Mouse (Mus musculus): Measurements from ENCODE around the gene Mical3. TPM values are rescaled to one million over a fixed set of nuclear protein-coding genes. Genes with fewer than 3 reads are reported as not detected.

The Mical3 gene
- polyA plus RNA-seq, 2 experiments, result 13.3 to 17.3 TPM

DNA sequence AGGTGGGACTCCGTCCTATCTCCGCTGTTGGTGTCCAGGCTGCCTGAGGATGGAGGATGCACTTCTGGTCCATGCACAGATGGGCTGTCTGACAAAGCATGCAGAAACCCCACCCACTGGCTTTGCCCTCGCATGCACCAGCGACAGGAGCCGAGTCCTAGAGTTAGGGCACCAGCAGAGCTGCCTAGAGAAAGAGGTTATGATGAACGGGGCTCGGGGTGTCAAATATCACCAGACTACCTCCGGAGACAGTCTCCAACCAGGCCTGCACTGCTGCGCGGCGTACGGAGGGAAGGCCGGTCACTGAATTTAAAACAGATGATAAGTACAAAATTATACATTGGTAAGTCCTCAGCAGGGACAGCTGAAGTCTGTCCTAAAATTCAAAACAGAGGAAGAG is 165.0 kb downstream of the Mical3 start:
- peak; percentile 57; the same call in 1 of the 2 replicates for ATAC-seq (ENCODE audit: low FRiP score, low read depth)
- H3K27ac ChIP-seq (replicated peaks; ENCODE audit: low read depth, low read length), result no peak overlapping the region

DNA sequence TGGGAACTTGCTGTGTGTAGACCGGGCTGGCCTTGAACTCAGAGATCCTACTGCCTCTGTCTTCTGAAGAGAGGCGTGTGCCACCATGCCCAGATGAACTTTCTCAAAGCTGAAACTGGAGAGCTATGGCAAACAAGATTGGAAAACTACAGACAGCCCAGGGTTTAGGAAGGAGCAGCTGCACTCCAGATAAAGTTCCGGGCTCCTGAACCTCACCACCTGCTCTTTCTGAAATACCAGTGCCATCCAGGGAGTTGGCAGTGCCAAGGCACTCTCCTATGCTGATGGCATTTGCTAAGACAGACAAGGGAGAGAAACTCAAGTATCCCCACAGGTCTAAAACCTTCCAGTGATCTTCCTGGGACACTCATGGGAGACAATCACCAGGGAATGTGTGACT is 166.6 kb downstream of the Mical3 start:
- no peak for DNase-seq (ENCODE audit: low spot score)

More for the DNA sequence above, 165.0 kb downstream of the Mical3 start:
- Histone ChIP-seq H3K9ac (ENCODE audit: low read depth, low read length, severe bottlenecking) (no peak overlapping the region), H3K36me3 (ENCODE audit: control insufficient read depth, insufficient read depth, low read length) (peaks cover 11% of the 10 kb centered on the region), H3K27me3 (ENCODE audit: control insufficient read depth, insufficient read depth, low read length) (no peaks in the 10 kb centered on the region), H3K4me2 (replicated peaks; ENCODE audit: low read depth, low read length, severe bottlenecking) (no peak overlapping the region), H3K9me3 (ENCODE audit: control insufficient read depth, low read length) (no peaks in the 10 kb centered on the region), H3K4me1 (ENCODE audit: control insufficient read depth, insufficient read depth, low read length) (no peaks in the 10 kb centered on the region), H3K4me3 (replicated peaks; ENCODE audit: low read length) (no peak overlapping the region)
- no peak for TF ChIP-seq POLR2A (IDR thresholded peaks at IDR 0.05; ENCODE audit: borderline replicate concordance, extremely low read depth, insufficient read depth, insufficient read length)
- no peak for DNase-seq (ENCODE audit: low spot score)
- WGBS, result 17% methylated on average over 13 of the region's 13 CpGs

DNA sequence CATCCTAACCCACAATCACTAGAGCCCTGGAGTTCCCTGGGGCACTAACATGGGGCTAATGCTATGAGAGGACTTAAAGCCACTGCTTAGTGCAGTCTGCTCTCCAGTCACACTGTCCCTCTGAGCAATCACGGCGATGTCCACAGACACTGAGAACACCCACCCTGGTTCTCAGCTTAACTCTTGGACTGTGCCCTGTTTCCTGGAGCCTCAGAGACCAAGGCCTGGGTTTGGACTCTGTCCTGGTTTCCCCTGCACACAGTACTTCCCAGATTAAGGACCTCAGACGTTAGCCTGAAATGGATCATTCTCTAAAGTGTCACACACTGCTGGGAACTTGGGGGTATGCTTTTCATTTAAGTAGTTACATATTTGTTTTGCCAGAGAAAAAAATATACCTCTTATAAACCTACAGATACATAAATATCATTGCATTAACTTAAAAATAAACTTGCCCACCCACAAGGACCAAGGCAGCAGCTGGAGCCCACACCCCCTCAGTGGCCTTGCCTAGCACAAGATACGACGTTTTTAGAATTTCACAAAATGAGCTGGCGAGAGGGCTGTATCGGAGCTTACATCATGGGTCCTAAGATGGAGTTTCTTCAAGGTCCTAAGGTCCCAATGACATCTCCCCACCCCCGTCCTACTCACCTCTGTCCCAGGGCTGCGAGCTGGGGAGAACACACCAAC is 170.3 kb downstream of the Mical3 start:
- DNase-seq (ENCODE audit: low spot score) (no peak), ATAC-seq (ENCODE audit: low FRiP score, low read depth) (no peak)
- Histone ChIP-seq H3K36me3 (ENCODE audit: control insufficient read depth, insufficient read depth, low read length) (peaks cover 30% of the 10 kb centered on the region), H3K4me1 (ENCODE audit: control insufficient read depth, insufficient read depth, low read length) (no peaks in the 10 kb centered on the region), H3K4me2 (replicated peaks; ENCODE audit: low read depth, low read length, severe bottlenecking) (no peak overlapping the region), H3K9me3 (ENCODE audit: control insufficient read depth, low read length) (no peaks in the 10 kb centered on the region), H3K27me3 (ENCODE audit: control insufficient read depth, insufficient read depth, low read length) (no peaks in the 10 kb centered on the region), H3K4me3 (replicated peaks; ENCODE audit: low read length) (no peak overlapping the region), H3K27ac (replicated peaks; ENCODE audit: low read depth, low read length) (no peak overlapping the region), H3K9ac (ENCODE audit: low read depth, low read length, severe bottlenecking) (no peak overlapping the region)
- TF ChIP-seq POLR2A (IDR thresholded peaks at IDR 0.05; ENCODE audit: borderline replicate concordance, extremely low read depth, insufficient read depth, insufficient read length), result no peak
- WGBS, result 89% methylated on average over 9 of the region's 9 CpGs

More for the DNA sequence above, 166.6 kb downstream of the Mical3 start:
- 93% methylated on average over 3 of the region's 3 CpGs for WGBS
- H3K4me2 ChIP-seq (replicated peaks; ENCODE audit: low read depth, low read length, severe bottlenecking), result no peak overlapping the region
- H3K9me3 ChIP-seq (ENCODE audit: control insufficient read depth, low read length), result no peaks in the 10 kb centered on the region
- H3K4me3 ChIP-seq (replicated peaks; ENCODE audit: low read length), result no peak overlapping the region
- no peak for TF ChIP-seq POLR2A (IDR thresholded peaks at IDR 0.05; ENCODE audit: borderline replicate concordance, extremely low read depth, insufficient read depth, insufficient read length)
- no peak overlapping the region for H3K9ac ChIP-seq (ENCODE audit: low read depth, low read length, severe bottlenecking)
- no peak overlapping the region for H3K27ac ChIP-seq (replicated peaks; ENCODE audit: low read depth, low read length)
- H3K36me3 ChIP-seq (ENCODE audit: control insufficient read depth, insufficient read depth, low read length), result peaks cover 7% of the 10 kb centered on the region
- no peaks in the 10 kb centered on the region for H3K4me1 ChIP-seq (ENCODE audit: control insufficient read depth, insufficient read depth, low read length)
- H3K27me3 ChIP-seq (ENCODE audit: control insufficient read depth, insufficient read depth, low read length), result no peaks in the 10 kb centered on the region
- no peak for ATAC-seq (ENCODE audit: low FRiP score, low read depth)

DNA sequence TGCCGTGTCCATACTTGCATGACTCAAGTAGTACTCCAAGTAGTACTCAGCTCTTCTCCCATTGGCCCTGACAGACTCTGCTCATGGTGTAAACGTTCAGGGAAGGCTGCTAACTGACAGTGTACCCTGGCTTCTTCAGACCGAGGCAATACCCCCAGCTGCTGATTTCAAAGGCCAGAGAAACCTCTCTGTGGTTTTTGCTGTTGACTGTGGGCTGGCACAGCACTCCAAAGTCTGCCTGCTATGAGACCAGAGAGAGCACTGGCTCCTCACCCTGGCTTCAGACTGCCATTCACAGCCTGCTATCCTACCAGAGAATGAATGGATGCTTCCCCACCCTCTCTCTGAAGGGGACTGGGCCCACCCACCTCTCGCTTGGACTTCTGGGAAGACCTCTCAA is 173.5 kb downstream of the Mical3 start:
- H3K27me3 ChIP-seq (ENCODE audit: control insufficient read depth, insufficient read depth, low read length), result no peaks in the 10 kb centered on the region
- H3K27ac ChIP-seq (replicated peaks; ENCODE audit: low read depth, low read length), result no peak overlapping the region
- H3K4me1 ChIP-seq (ENCODE audit: control insufficient read depth, insufficient read depth, low read length), result no peaks in the 10 kb centered on the region
- no peak for TF ChIP-seq POLR2A (IDR thresholded peaks at IDR 0.05; ENCODE audit: borderline replicate concordance, extremely low read depth, insufficient read depth, insufficient read length)
- H3K4me3 ChIP-seq (replicated peaks; ENCODE audit: low read length), result no peak overlapping the region
- 78% methylated on average over 4 of the region's 4 CpGs for WGBS
- H3K9ac ChIP-seq (ENCODE audit: low read depth, low read length, severe bottlenecking), result no peak overlapping the region
- H3K4me2 ChIP-seq (replicated peaks; ENCODE audit: low read depth, low read length, severe bottlenecking), result no peak overlapping the region
- ATAC-seq (ENCODE audit: low FRiP score, low read depth) (no peak), DNase-seq (ENCODE audit: low spot score) (no peak)
- peaks cover 34% of the 10 kb centered on the region for H3K36me3 ChIP-seq (ENCODE audit: control insufficient read depth, insufficient read depth, low read length)
- H3K9me3 ChIP-seq (ENCODE audit: control insufficient read depth, low read length), result no peaks in the 10 kb centered on the region

DNA sequence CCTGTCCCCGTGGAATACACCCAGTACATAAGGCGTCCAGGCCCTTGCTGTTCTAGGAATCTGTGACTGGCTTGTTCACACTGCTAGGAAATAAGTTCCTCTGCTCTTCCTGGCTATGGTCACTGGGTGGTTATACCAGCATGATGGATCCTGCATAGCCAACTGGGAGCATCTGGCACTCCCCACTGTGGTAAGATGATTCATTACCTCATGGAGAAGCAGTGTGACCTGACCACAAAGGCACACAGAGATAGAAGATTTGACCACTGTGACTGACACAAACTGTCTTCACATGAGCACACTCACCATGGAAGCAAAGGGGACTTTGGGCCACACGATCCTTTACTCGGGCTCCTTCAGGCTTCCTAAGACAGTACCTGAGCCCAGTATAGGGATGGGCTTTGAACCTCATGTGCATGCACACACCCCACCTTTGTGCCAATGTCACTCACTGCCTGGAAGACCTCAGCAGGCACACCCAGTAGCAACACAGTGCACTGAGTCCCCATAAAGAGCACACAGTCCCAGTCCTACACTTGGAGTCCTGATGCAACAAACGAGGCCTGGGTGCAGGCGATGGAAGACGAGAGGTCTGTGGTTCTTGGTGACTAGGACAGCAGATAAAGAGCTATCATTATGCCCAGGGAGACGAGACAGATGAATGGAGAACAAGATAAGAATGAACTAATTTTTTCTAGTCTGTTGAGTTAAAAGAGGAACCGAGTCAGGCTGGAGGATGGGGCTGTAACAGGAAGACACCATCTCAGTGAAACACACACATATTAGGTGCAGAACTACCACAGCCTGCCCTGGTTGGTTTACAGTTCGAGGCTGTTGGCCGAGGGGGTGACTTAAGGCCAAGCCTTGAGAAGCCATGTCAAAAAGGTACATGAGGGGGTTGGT is 174.3 kb downstream of the Mical3 start:
- Histone ChIP-seq H3K9me3 (ENCODE audit: control insufficient read depth, low read length) (no peaks in the 10 kb centered on the region), H3K4me2 (replicated peaks; ENCODE audit: low read depth, low read length, severe bottlenecking) (no peak overlapping the region), H3K27ac (replicated peaks; ENCODE audit: low read depth, low read length) (no peak overlapping the region), H3K27me3 (ENCODE audit: control insufficient read depth, insufficient read depth, low read length) (no peaks in the 10 kb centered on the region), H3K9ac (ENCODE audit: low read depth, low read length, severe bottlenecking) (no peak overlapping the region), H3K36me3 (ENCODE audit: control insufficient read depth, insufficient read depth, low read length) (peaks cover 34% of the 10 kb centered on the region), H3K4me3 (replicated peaks; ENCODE audit: low read length) (no peak overlapping the region), H3K4me1 (ENCODE audit: control insufficient read depth, insufficient read depth, low read length) (no peaks in the 10 kb centered on the region)
- WGBS, result 89% methylated on average over 11 of the region's 11 CpGs
- DNase-seq (ENCODE audit: low spot score) (no peak), ATAC-seq (ENCODE audit: low FRiP score, low read depth) (no peak)
- no peak for TF ChIP-seq POLR2A (IDR thresholded peaks at IDR 0.05; ENCODE audit: borderline replicate concordance, extremely low read depth, insufficient read depth, insufficient read length)

Measured in limb, embryonic 14.5 days (tissue).